Mouse (Mus musculus): ENCODE results near the gene Camk2g. TPM values are rescaled to one million over a fixed set of nuclear protein-coding genes. Genes with fewer than 3 reads are reported as not detected.

The Camk2g gene
- polyA plus RNA-seq, 1 experiment = 42.3 TPM

DNA sequence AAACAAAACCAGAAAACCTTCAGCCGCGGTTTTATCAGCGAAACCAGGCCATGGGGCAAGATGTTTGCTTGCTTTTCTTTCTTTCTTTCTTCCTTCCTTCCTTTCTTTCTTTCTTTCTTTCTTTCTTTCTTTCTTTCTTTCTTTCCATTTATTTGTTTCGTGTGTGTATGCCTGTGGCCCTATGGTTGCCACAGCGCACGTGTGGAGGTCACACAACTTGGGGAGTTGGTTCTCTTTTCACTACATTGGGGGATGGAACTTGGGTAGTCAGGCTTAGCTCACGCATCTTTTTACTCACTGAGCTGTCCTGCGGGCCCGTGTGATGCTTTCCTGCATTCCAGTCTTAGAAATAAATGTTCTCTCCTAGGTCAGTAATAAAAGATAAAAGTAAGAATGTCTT lies 701 bp upstream of the Camk2g start:
- H3K4me1 ChIP-seq (replicated peaks; ENCODE audit: control insufficient read depth, insufficient read depth, low read length) = peaks cover 39% of the 10 kb centered on the region
- TF ChIP-seq POLR2A (IDR thresholded peaks at IDR 0.05; ENCODE audit: control insufficient read depth, extremely low read depth, insufficient read depth, low read length, poor library complexity) (no peak), CTCF (IDR thresholded peaks at IDR 0.05; ENCODE audit: borderline replicate concordance, control insufficient read depth, extremely low read depth, insufficient read depth, low read length, poor library complexity) (no peak)
- H3K4me3 ChIP-seq (ENCODE audit: control insufficient read depth, insufficient read depth, low read length) = peak overlapping the region; percentile 71
- H3K36me3 ChIP-seq (ENCODE audit: control insufficient read depth, insufficient read depth, low read length) = no peaks in the 10 kb centered on the region
- no peaks in the 10 kb centered on the region for H3K27me3 ChIP-seq (ENCODE audit: control insufficient read depth, insufficient read depth, low read length)
- 3% methylated on average over 9 of the region's 9 CpGs for WGBS
- no peak for DNase-seq
- no peak overlapping the region; the same call in 1 of the 2 replicates for H3K27ac ChIP-seq (ENCODE audit: control insufficient read depth, insufficient read depth, low read length)

GRCm38 (mm10) chr14:20792922-20793757 lies 748 bp downstream of the Camk2g start:
- Histone ChIP-seq H3K4me3 (ENCODE audit: control insufficient read depth, insufficient read depth, low read length) (peak overlapping the region; percentile 75), H3K27me3 (ENCODE audit: control insufficient read depth, insufficient read depth, low read length) (no peaks in the 10 kb centered on the region), H3K27ac (ENCODE audit: control insufficient read depth, insufficient read depth, low read length) (no peak overlapping the region), H3K4me1 (replicated peaks; ENCODE audit: control insufficient read depth, insufficient read depth, low read length) (peaks cover 39% of the 10 kb centered on the region), H3K36me3 (ENCODE audit: control insufficient read depth, insufficient read depth, low read length) (no peaks in the 10 kb centered on the region; the same call in 1 of the 2 replicates)
- TF ChIP-seq CTCF (IDR thresholded peaks at IDR 0.05; ENCODE audit: borderline replicate concordance, control insufficient read depth, extremely low read depth, insufficient read depth, low read length, poor library complexity) = no peak
- no peak for TF ChIP-seq POLR2A (IDR thresholded peaks at IDR 0.05; ENCODE audit: control insufficient read depth, extremely low read depth, insufficient read depth, low read length, poor library complexity)
- DNase-seq = peak; percentile 48
- WGBS = 1% methylated on average over 54 of the region's 57 CpGs

DNA sequence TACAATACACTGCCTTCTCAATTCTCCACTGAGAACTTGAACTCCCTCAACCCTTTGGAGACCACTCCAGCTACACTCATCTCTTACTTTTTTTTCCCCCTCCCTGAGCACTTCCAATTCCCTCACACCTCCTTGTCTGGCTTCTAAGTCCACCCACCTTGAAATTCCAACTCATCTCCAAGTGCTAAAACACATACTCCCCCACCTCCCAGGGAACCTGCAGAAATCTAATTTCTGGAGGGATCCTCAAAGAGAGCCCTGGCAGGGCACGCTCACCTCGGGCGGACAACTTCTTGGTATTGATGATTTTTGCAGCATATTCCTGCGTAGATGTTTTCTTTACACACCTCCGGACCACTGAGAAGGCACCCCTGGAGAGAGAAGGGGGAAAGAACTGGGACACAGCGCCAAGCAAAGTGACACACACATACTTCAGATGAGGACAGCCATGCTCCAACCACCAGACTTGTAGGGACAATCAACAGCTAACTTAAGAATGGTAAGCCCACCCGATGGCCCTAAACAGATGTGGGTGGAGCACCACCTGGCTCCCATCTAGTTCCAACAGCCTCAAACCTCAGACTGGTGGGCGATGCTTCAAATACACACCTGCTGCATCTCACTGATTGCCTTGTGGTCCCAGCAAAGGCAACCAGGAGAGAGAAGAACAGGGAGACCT lies 1.5 kb downstream of the Camk2g start:
- DNase-seq = no peak
- 58% methylated on average over 8 of the region's 8 CpGs for WGBS
- Histone ChIP-seq H3K4me3 (ENCODE audit: control insufficient read depth, insufficient read depth, low read length) (no peak overlapping the region; the same call in 1 of the 2 replicates), H3K27ac (ENCODE audit: control insufficient read depth, insufficient read depth, low read length) (no peak overlapping the region), H3K4me1 (replicated peaks; ENCODE audit: control insufficient read depth, insufficient read depth, low read length) (peaks cover 40% of the 10 kb centered on the region), H3K27me3 (ENCODE audit: control insufficient read depth, insufficient read depth, low read length) (no peaks in the 10 kb centered on the region), H3K36me3 (ENCODE audit: control insufficient read depth, insufficient read depth, low read length) (no peaks in the 10 kb centered on the region; the same call in 1 of the 2 replicates)
- no peak for TF ChIP-seq POLR2A (IDR thresholded peaks at IDR 0.05; ENCODE audit: control insufficient read depth, extremely low read depth, insufficient read depth, low read length, poor library complexity)
- TF ChIP-seq CTCF (IDR thresholded peaks at IDR 0.05; ENCODE audit: borderline replicate concordance, control insufficient read depth, extremely low read depth, insufficient read depth, low read length, poor library complexity) = no peak

- H3K36me3 ChIP-seq (ENCODE audit: control insufficient read depth, insufficient read depth, low read length) = no peaks in the 10 kb centered on the region; the same call in 1 of the 2 replicates
- whole genome bisulfite sequencing = 64% methylated on average over 16 of the region's 16 CpGs
- TF ChIP-seq CTCF (IDR thresholded peaks at IDR 0.05; ENCODE audit: borderline replicate concordance, control insufficient read depth, extremely low read depth, insufficient read depth, low read length, poor library complexity) (no peak), POLR2A (IDR thresholded peaks at IDR 0.05; ENCODE audit: control insufficient read depth, extremely low read depth, insufficient read depth, low read length, poor library complexity) (no peak)
- DNase-seq = peak; percentile 56
- H3K4me1 ChIP-seq (replicated peaks; ENCODE audit: control insufficient read depth, insufficient read depth, low read length) = peaks cover 46% of the 10 kb centered on the region
- no peak overlapping the region for H3K4me3 ChIP-seq (ENCODE audit: control insufficient read depth, insufficient read depth, low read length)
- H3K27me3 ChIP-seq (ENCODE audit: control insufficient read depth, insufficient read depth, low read length) = no peaks in the 10 kb centered on the region
- H3K27ac ChIP-seq (ENCODE audit: control insufficient read depth, insufficient read depth, low read length) = no peak overlapping the region
These were observed 2.2 kb downstream of the Camk2g start for GRCm38 (mm10) chr14:20791511-20792242.

DNA sequence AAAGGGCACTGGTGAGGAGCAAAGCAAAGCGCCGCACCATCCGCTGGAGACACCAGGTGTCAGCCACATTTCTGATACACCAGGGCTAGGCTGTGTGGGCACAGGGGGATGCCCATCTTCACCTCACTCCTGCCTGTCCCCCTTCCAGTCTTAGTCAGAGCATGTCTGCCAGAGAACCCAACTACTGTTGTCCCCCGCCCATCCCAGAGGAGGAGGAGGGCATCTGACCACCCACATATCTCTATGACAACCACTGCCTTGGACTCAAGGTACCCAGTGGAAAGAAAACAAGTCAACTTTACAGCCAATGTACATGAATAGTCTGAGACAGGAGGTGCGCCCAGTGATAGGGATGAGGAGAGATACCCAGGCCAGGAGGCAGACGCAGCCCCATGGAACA lies 2.9 kb downstream of the Camk2g start:
- WGBS = 98% methylated on average over 6 of the region's 6 CpGs
- peaks cover 51% of the 10 kb centered on the region for H3K4me1 ChIP-seq (replicated peaks; ENCODE audit: control insufficient read depth, insufficient read depth, low read length)

GRCm38 (mm10) chr14:20790445-20790844 lies 3.4 kb downstream of the Camk2g start:
- WGBS = 96% methylated on average over 5 of the region's 5 CpGs
- peaks cover 51% of the 10 kb centered on the region for H3K4me1 ChIP-seq (replicated peaks; ENCODE audit: control insufficient read depth, insufficient read depth, low read length)
- no peaks in the 10 kb centered on the region; the same call in 1 of the 2 replicates for H3K36me3 ChIP-seq (ENCODE audit: control insufficient read depth, insufficient read depth, low read length)
- no peak for DNase-seq
- no peak overlapping the region for H3K27ac ChIP-seq (ENCODE audit: control insufficient read depth, insufficient read depth, low read length)
- no peak overlapping the region for H3K4me3 ChIP-seq (ENCODE audit: control insufficient read depth, insufficient read depth, low read length)
- TF ChIP-seq POLR2A (IDR thresholded peaks at IDR 0.05; ENCODE audit: control insufficient read depth, extremely low read depth, insufficient read depth, low read length, poor library complexity) (no peak), CTCF (IDR thresholded peaks at IDR 0.05; ENCODE audit: borderline replicate concordance, control insufficient read depth, extremely low read depth, insufficient read depth, low read length, poor library complexity) (no peak)
- H3K27me3 ChIP-seq (ENCODE audit: control insufficient read depth, insufficient read depth, low read length) = no peaks in the 10 kb centered on the region

More for the DNA sequence above, 2.9 kb downstream of the Camk2g start:
- H3K27me3 ChIP-seq (ENCODE audit: control insufficient read depth, insufficient read depth, low read length) = no peaks in the 10 kb centered on the region
- H3K4me3 ChIP-seq (ENCODE audit: control insufficient read depth, insufficient read depth, low read length) = no peak overlapping the region
- H3K36me3 ChIP-seq (ENCODE audit: control insufficient read depth, insufficient read depth, low read length) = no peaks in the 10 kb centered on the region; the same call in 1 of the 2 replicates
- TF ChIP-seq CTCF (IDR thresholded peaks at IDR 0.05; ENCODE audit: borderline replicate concordance, control insufficient read depth, extremely low read depth, insufficient read depth, low read length, poor library complexity) (no peak), POLR2A (IDR thresholded peaks at IDR 0.05; ENCODE audit: control insufficient read depth, extremely low read depth, insufficient read depth, low read length, poor library complexity) (no peak)
- DNase-seq = no peak
- no peak overlapping the region for H3K27ac ChIP-seq (ENCODE audit: control insufficient read depth, insufficient read depth, low read length)

Measured in thymus, adult 2 months (tissue).